Mouse (Mus musculus): ENCODE data around the gene Gna13.

GRCm38 (mm10) chr11:109319946-109320345, 42.7 kb upstream of the Gna13 start:
- TF ChIP-seq ZC3H11A (IDR thresholded peaks at IDR 0.05; ENCODE audit: borderline replicate concordance, low read depth, low read length) (no peak), MAFK (IDR thresholded peaks at IDR 0.05; ENCODE audit: insufficient read depth, low read depth, low read length) (no peak)

Measured in ES-E14 (cell line).